Mouse (Mus musculus): ENCODE measurements around the gene Tespa1. TPM values are rescaled to one million over a fixed set of nuclear protein-coding genes. Genes with fewer than 3 reads are reported as not detected.
"Not testable (repeated sequence)": the region's sequence is repeated elsewhere in the genome, so short reads cannot be mapped to it uniquely, and the experiment has no call there.

Gene Tespa1
- not detected in 2 replicates for polyA plus RNA-seq (2011; ENCODE audit: insufficient read length, low read depth, missing spikeins)

DNA sequence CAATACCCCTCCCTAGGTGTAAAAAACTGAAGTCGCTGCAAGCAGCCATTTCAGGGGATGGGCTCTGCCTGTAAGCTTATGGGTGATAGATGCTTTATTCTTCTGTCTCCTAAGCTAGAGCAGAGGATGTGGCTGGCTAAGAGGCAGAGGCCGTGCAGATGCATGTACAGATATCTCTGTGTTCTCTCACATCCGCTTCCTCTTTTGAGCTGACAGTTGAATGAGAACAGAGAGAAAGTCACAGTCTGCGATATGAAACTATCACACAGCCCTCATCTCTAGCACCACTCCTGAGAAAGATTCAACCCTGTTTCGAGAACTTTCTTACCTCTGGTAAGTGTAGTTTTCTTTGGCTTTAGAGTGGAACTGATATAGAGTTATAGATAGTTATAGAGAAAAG, at the start of gene Tespa1:
Gene Tespa1 (plus strand): TSS at position 234 of the 400 bp plus-strand sequence.
- H3K27ac ChIP-seq (ENCODE audit: insufficient read depth, low read length), result no peak within 1 kb of the TSS
- no peak within 1 kb of the TSS for H3K4me3 ChIP-seq (ENCODE audit: insufficient read depth, low read length)
- TF ChIP-seq CTCF (IDR thresholded peaks at IDR 0.05; ENCODE audit: borderline replicate concordance, insufficient read depth, low read length) (no peak), POLR2A (IDR thresholded peaks at IDR 0.05; ENCODE audit: low read depth, low read length) (no peak)
- H3K4me1 ChIP-seq (ENCODE audit: control insufficient read depth, insufficient read depth, low read length), result no peaks in the 10 kb centered on the region

DNA sequence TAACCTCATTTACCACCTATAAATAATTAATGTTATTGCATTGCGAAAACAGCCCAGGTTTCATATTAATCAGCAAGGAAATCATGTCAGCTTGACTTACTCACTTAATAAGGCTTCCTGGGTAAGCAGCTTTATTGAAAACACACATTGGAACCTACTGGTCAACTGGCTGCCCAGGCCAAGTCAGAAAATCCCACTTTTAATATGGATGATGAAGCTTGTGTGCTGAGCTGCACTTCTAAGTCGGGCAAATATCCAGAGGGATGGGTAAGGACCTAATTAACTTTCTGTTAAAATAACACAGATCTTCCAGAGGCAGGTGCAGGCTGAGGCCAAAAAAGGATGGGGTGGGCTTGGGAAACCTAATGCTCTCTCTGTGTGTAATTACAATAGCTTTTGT, 46.9 kb upstream of the Tespa1 start:
- Histone ChIP-seq H3K27ac (ENCODE audit: insufficient read depth, low read length) (no peak overlapping the region), H3K4me3 (ENCODE audit: insufficient read depth, low read length) (no peak overlapping the region), H3K4me1 (ENCODE audit: control insufficient read depth, insufficient read depth, low read length) (no peaks in the 10 kb centered on the region)
- no peak for TF ChIP-seq POLR2A (IDR thresholded peaks at IDR 0.05; ENCODE audit: low read depth, low read length)
- TF ChIP-seq CTCF (IDR thresholded peaks at IDR 0.05; ENCODE audit: borderline replicate concordance, insufficient read depth, low read length), result no peak

DNA sequence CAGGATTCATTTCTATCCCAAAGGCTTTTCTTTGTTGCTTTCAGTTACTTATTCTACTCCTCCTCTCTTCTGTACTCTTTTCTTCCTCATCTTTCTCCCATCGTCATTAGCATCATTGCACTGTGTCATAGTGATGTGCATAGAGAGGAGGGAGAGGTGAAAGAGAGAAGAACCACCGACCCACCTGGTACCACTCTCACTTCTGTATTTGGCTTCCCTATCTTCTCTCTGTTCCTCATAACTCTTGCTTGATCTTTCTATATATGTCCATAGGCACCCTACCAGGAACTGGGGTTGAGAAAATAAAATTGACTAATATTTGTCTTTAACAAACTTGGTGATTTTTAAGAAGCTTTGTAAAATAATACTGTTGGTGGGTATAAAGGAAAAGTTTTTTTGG, 46.2 kb upstream of the Tespa1 start:
- H3K4me3 ChIP-seq (ENCODE audit: insufficient read depth, low read length), result no peak overlapping the region
- H3K4me1 ChIP-seq (ENCODE audit: control insufficient read depth, insufficient read depth, low read length), result no peaks in the 10 kb centered on the region
- TF ChIP-seq CTCF (IDR thresholded peaks at IDR 0.05; ENCODE audit: borderline replicate concordance, insufficient read depth, low read length) (no peak), POLR2A (IDR thresholded peaks at IDR 0.05; ENCODE audit: low read depth, low read length) (no peak)
- H3K27ac ChIP-seq (ENCODE audit: insufficient read depth, low read length), result no peak overlapping the region

DNA sequence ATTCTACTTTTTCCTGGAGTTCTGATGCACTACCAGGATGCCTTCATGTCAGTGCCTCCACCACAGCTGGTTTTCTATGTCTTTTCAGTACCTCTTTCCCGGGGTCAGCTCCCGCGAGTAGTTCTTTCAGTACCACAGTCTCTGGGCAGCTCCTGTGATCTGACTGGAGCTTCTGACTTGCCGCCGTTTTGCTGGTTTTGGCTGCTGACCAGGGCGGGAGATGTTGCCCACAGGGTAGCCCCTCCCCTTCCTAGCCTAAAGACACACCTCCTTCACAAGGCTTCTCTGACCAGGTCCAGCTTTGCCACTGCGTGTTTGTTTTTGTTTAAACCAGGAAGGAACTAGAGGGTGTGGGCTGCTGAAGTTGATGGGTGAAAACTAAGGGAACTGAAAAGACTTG, 42.6 kb upstream of the Tespa1 start, which contains the start of gene Neurod4:
Gene Neurod4 (minus strand): TSS at position 175 of the 400 bp plus-strand sequence.
- Histone ChIP-seq H3K4me1 (ENCODE audit: control insufficient read depth, insufficient read depth, low read length) (no peaks in the 10 kb centered on the region), H3K4me3 (ENCODE audit: insufficient read depth, low read length) (no peak within 1 kb of the TSS), H3K27ac (ENCODE audit: insufficient read depth, low read length) (no peak within 1 kb of the TSS)
- TF ChIP-seq POLR2A (IDR thresholded peaks at IDR 0.05; ENCODE audit: low read depth, low read length), result no peak
- no peak for TF ChIP-seq CTCF (IDR thresholded peaks at IDR 0.05; ENCODE audit: borderline replicate concordance, insufficient read depth, low read length)

DNA sequence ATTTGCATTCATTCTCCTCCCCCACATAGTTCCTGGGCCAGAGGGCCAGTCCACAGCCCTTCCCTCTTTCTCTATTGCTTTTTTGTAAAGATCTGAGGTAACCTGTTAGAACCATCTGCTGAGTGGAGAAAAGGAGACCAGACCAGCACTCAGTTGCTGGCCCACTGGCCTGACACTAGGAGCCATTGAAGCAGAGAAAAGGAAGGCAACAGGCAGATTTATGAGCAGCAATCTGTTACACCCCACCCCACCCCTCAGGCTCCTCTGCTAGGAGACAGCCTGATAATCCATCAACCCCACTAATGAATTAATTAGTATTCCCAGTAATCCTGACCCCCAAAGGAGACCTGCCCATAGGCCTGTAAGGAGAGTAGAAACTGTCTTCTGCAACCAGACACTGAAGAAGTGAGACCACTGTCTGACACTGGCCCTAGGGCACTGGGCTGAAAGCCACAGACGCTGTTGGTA, 40.7 kb upstream of the Tespa1 start:
- Histone ChIP-seq H3K27ac (ENCODE audit: insufficient read depth, low read length) (no peak overlapping the region), H3K4me1 (ENCODE audit: control insufficient read depth, insufficient read depth, low read length) (no peaks in the 10 kb centered on the region), H3K4me3 (ENCODE audit: insufficient read depth, low read length) (no peak overlapping the region)
- TF ChIP-seq CTCF (IDR thresholded peaks at IDR 0.05; ENCODE audit: borderline replicate concordance, insufficient read depth, low read length) (no peak), POLR2A (IDR thresholded peaks at IDR 0.05; ENCODE audit: low read depth, low read length) (no peak)

DNA sequence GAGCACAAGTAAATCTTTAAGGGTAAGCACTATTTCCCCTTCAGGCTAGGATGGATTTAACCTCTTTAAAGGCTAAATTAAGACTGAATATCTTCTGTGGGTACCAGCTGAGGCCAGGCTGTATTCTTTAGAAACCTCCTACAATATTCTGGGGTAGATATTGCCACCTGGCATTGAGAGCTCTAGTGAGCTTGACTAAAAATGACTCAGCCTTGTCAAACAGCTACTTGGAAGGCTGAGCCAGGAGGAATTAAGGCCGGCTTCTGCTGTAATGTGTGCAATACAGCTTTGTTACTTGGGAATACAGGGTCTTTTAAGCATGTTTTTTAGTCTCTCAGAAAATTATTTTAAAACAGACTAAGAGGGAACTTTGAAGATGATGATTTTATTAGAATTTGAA, 35.5 kb upstream of the Tespa1 start:
- H3K4me3 ChIP-seq (ENCODE audit: insufficient read depth, low read length), result no peak overlapping the region
- TF ChIP-seq CTCF (IDR thresholded peaks at IDR 0.05; ENCODE audit: borderline replicate concordance, insufficient read depth, low read length) (no peak), POLR2A (IDR thresholded peaks at IDR 0.05; ENCODE audit: low read depth, low read length) (no peak)
- H3K4me1 ChIP-seq (ENCODE audit: control insufficient read depth, insufficient read depth, low read length), result no peaks in the 10 kb centered on the region
- H3K27ac ChIP-seq (ENCODE audit: insufficient read depth, low read length), result no peak overlapping the region

DNA sequence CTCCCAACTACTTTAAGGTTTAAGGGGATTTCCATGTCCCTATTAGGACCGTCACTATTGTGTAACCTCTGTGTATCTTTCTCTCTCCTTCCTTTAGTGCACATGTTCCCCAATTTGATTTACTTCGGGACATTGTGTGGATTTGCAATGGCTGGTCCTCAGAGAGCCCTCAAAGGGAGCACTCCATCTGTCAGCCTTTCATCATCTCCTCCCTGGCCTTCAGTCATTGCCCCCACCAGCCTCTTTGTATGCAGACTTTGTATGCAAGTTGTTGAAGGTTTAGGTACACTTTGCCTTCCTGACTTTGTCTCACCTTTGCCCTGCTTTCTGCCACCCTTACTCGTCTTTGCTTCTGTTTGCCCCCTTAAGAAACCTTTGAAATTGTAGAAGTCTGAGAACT, 34.7 kb upstream of the Tespa1 start:
- no peak for TF ChIP-seq CTCF (IDR thresholded peaks at IDR 0.05; ENCODE audit: borderline replicate concordance, insufficient read depth, low read length)
- no peak for TF ChIP-seq POLR2A (IDR thresholded peaks at IDR 0.05; ENCODE audit: low read depth, low read length)
- H3K4me1 ChIP-seq (ENCODE audit: control insufficient read depth, insufficient read depth, low read length), result no peaks in the 10 kb centered on the region

DNA sequence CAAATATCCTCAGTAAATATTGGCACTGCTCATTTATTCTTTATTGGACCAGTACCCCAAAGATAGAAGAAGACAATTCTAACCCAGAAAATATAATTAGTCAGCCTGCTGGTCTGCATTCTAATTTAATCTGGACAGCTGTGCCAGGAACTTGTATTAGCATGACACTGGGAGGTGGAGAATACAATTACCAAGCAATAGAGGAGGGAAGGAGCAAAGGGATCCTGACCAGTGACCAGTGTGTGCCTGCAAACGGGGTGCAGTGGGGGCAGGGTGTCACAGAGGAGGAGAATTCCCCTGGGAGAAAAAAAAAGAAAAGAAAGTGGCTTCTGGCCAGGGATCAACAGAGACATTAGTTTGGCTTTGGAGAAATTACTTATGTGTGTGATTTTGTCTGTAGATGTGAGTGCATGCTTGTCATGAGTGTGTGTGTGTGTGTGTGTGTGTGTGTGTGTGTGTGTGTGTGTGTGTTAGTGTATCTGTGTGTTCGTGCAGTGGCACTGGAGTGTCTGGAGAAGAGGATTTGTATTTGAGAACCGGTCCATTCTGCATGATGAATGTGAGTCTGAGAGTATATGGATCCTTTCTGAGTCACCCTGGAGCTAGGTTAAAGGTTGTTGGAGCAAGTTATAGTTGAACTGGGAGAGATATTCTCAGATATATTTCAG, 28.8 kb upstream of the Tespa1 start:
- TF ChIP-seq POLR2A (IDR thresholded peaks at IDR 0.05; ENCODE audit: low read depth, low read length) (no peak), CTCF (IDR thresholded peaks at IDR 0.05; ENCODE audit: borderline replicate concordance, insufficient read depth, low read length) (no peak)
- Histone ChIP-seq H3K4me1 (ENCODE audit: control insufficient read depth, insufficient read depth, low read length) (no peaks in the 10 kb centered on the region), H3K4me3 (ENCODE audit: insufficient read depth, low read length) (no peak overlapping the region), H3K27ac (ENCODE audit: insufficient read depth, low read length) (no peak overlapping the region)

More for the DNA sequence above, 34.7 kb upstream of the Tespa1 start:
- H3K4me3 ChIP-seq (ENCODE audit: insufficient read depth, low read length), result no peak overlapping the region
- H3K27ac ChIP-seq (ENCODE audit: insufficient read depth, low read length), result no peak overlapping the region

DNA sequence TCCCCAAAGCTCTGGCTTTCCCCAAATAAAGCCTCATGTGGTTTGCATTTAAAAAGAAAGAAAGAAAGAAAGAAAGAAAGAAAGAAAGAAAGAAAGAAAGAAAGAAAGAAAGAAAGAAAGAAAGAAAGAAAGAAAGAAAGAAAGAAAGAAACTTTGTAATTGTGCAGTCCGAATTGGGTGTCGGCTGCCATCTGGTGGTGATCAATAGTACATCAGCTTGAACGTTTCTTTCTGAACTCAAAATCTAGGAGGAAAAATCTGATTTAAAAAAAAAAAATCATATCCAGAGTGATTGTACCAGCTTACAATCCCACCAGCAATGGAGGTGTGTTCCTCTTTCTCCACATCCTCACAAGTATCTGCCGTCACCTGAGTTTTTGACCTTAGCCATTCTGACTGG, 23.9 kb upstream of the Tespa1 start:
- H3K27ac ChIP-seq (ENCODE audit: insufficient read depth, low read length); H3K4me3 ChIP-seq (ENCODE audit: insufficient read depth, low read length); H3K4me1 ChIP-seq (ENCODE audit: control insufficient read depth, insufficient read depth, low read length): not testable (repeated sequence)

DNA sequence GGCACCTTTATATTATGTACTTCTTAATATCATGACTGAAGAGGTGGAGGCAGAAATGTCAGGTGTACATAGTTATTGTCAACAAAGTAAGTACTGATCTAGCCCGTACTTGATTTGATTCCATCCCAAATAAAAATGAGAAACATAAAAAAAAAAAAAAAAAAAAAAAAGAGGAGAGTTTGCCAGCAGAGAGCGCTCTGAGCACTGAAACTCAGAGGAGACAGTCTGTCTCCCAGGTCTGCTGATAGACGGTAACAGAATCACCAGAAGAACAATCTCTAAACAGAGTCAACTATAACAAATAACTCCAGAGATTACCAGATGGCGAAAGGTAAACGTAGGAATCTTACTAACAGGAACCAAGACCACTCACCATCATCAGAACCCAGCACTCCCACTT, 18.5 kb upstream of the Tespa1 start:
- H3K4me3 ChIP-seq (ENCODE audit: insufficient read depth, low read length); H3K27ac ChIP-seq (ENCODE audit: insufficient read depth, low read length); H3K4me1 ChIP-seq (ENCODE audit: control insufficient read depth, insufficient read depth, low read length): not testable (repeated sequence)

All from embryonic fibroblast, embryonic 13.5 days (primary cell).